Comparison of ENCODE assay signal across 8 mouse cellular contexts in genomic region chr15:102256431-102257201, GRCm38 (mm10). TPM values are rescaled to one million over a fixed set of nuclear protein-coding genes. Genes with fewer than 3 reads are reported as not detected.
DNase-seq lines count a peak whose midpoint lies in the region; ATAC-seq and TF ChIP-seq lines count a peak whose summit lies in the region.

No protein-coding gene starts in this region.

- WGBS in lung, postnatal 0 days, result 10% methylated on average over 21 of the region's 22 CpGs
- WGBS in hindbrain, embryonic 14.5 days, result 8% methylated on average over 22 of the region's 22 CpGs

- H3K36me3 ChIP-seq in lung, postnatal 0 days (ENCODE audit: insufficient read depth, low read length), result peaks cover 3% of the 10 kb centered on the region; the same call in 1 of the 2 replicates
- no peaks in the 10 kb centered on the region for H3K36me3 ChIP-seq in hindbrain, embryonic 14.5 days (replicated peaks; ENCODE audit: control insufficient read depth, insufficient read depth)
- peaks cover 4% of the 10 kb centered on the region for H3K36me3 ChIP-seq in myocyte (ENCODE audit: control insufficient read depth, insufficient read depth)

- no peak for ATAC-seq in lung, postnatal 0 days
- ATAC-seq in hindbrain, embryonic 14.5 days (ENCODE audit: low FRiP score), result no peak

- TF ChIP-seq CTCF in lung, postnatal 0 days (IDR thresholded peaks at IDR 0.05), result no peak

- peak overlapping the region; percentile 91 for H3K27ac ChIP-seq in lung, postnatal 0 days (ENCODE audit: low read length)
- peak overlapping the region; percentile 4; the same call in 1 of the 2 replicates for H3K27ac ChIP-seq in hindbrain, embryonic 14.5 days

- peaks cover 5% of the 10 kb centered on the region for H3K79me2 ChIP-seq in myocyte (ENCODE audit: control insufficient read depth, insufficient read depth)

- H3K9me3 ChIP-seq in lung, postnatal 0 days (ENCODE audit: low read length), result no peaks in the 10 kb centered on the region
- no peaks in the 10 kb centered on the region for H3K9me3 ChIP-seq in hindbrain, embryonic 14.5 days (ENCODE audit: control insufficient read depth, low read length)

- peak; percentile 31 to 78 for DNase-seq in adrenal gland, adult (ENCODE audit: inconsistent age in 2 of 2, low spot score in 1 of 2)
- DNase-seq in adrenal gland, adult 18-20 months (ENCODE audit: low spot score in 2 of 2), result no peak
- DNase-seq in lung, postnatal 0 days (ENCODE audit: low spot score), result no peak
- DNase-seq in lung, adult 18-20 months, result no peak
- DNase-seq in hindbrain, embryonic 14.5 days (ENCODE audit: low spot score), result no peak
- no peak for DNase-seq in adrenal gland, adult 8-10 months
- no peak for DNase-seq in layer of hippocampus, adult 9-11 months

- peak overlapping the region; percentile 92 for H3K4me2 ChIP-seq in lung, postnatal 0 days (replicated peaks; ENCODE audit: low read depth, low read length)
- H3K4me2 ChIP-seq in hindbrain, embryonic 14.5 days (replicated peaks), result peak overlapping the region; percentile 83
- H3K4me2 ChIP-seq in myocyte (ENCODE audit: low read depth), result peak overlapping the region; percentile 92

- no peaks in the 10 kb centered on the region for H3K27me3 ChIP-seq in lung, postnatal 0 days (replicated peaks; ENCODE audit: insufficient read depth, low read length)
- H3K27me3 ChIP-seq in hindbrain, embryonic 14.5 days (ENCODE audit: control insufficient read depth, insufficient read depth, low read length), result peaks cover 50% of the 10 kb centered on the region
- no peaks in the 10 kb centered on the region for H3K27me3 ChIP-seq in myocyte (ENCODE audit: control insufficient read depth, insufficient read depth, insufficient read length)

- TF ChIP-seq POLR2A in myocyte (IDR thresholded peaks at IDR 0.05; ENCODE audit: insufficient read length, low read depth), result no peak

- peaks cover 15% of the 10 kb centered on the region for H3K4me1 ChIP-seq in lung, postnatal 0 days (ENCODE audit: insufficient read depth, low read depth, low read length)
- H3K4me1 ChIP-seq in hindbrain, embryonic 14.5 days (replicated peaks; ENCODE audit: control insufficient read depth, insufficient read depth, low read length), result 0 out of 2 replicates have a peak, but pooled peaks cover 3% of the 10 kb centered on the region

- peak overlapping the region; percentile 4 for H3ac ChIP-seq in myocyte (ENCODE audit: control insufficient read depth, insufficient read length)

- H3K9ac ChIP-seq in lung, postnatal 0 days (replicated peaks; ENCODE audit: low read depth), result peak overlapping the region; percentile 76
- H3K9ac ChIP-seq in hindbrain, embryonic 14.5 days, result peak overlapping the region; percentile 65

- peak overlapping the region; percentile 69 for H3K4me3 ChIP-seq in lung, postnatal 0 days (ENCODE audit: low read depth, low read length)
- peak overlapping the region; percentile 52 for H3K4me3 ChIP-seq in hindbrain, embryonic 14.5 days (replicated peaks; ENCODE audit: low read length)
- H3K4me3 ChIP-seq in myocyte, result peak overlapping the region; percentile 52

- no peak for TF ChIP-seq EP300 in lung, postnatal 0 days (IDR thresholded peaks at IDR 0.05)

TF ChIP-seq in myocyte, 11 proteins besides CTCF, POLR2A, EP300 and RAD21:
- TF ChIP-seq CEBPB (IDR thresholded peaks at IDR 0.05; ENCODE audit: insufficient read depth, poor library complexity, severe bottlenecking) (no peak), TCF12 (IDR thresholded peaks at IDR 0.05; ENCODE audit: insufficient read depth, poor library complexity, severe bottlenecking) (no peak), MYOG (IDR thresholded peaks at IDR 0.05; ENCODE audit: control insufficient read depth in 1 of 3, insufficient read depth in 1 of 3, insufficient read length in 2 of 3, low read depth in 2 of 3) (no peak), SRF (IDR thresholded peaks at IDR 0.05; ENCODE audit: control insufficient read depth, insufficient read length, low read depth) (no peak), E2F4 (IDR thresholded peaks at IDR 0.05; ENCODE audit: insufficient read depth) (no peak), MAX (IDR thresholded peaks at IDR 0.05; ENCODE audit: low read depth) (no peak), POLR2AphosphoS2 (IDR thresholded peaks at IDR 0.05; ENCODE audit: insufficient read length, low read depth) (no peak), TCF3 (IDR thresholded peaks at IDR 0.05; ENCODE audit: insufficient read length, low read depth) (no peak)

RNA-seq across cellular contexts. Expression of gene Rarg, which starts 0.7 kb away (rescaled TPM):
- total RNA-seq in adrenal gland, adult 18-20 months (2021), result 10 to 100 TPM; 21.7 to 27.2 TPM
- 35.8 and 40.2 TPM in 2 replicates for polyA plus RNA-seq in lung, postnatal 0 days (2015; fragmentation: Nextera tagmentation; extraction: Ambion mirVana)
- polyA plus RNA-seq in hindbrain, embryonic 14.5 days (2014; fragmentation: Nextera tagmentation; extraction: Ambion mirVana), result 6.2 and 6.7 TPM in 2 replicates
- 63.8 TPM for polyA plus RNA-seq in myocyte (2012; fragmentation: generic; extraction: Trizol)
- 10 to 100 TPM; 19.9 to 43.0 (median 34.4) TPM for total RNA-seq in adrenal gland, adult 8-10 months (2022)

RNA-seq across cellular contexts. Expression of gene Gm9918, which starts 13.7 kb away (rescaled TPM):
- total RNA-seq in adrenal gland, adult 18-20 months (2021), result under 1 TPM in 1 of 2 experiments, not detected in 1; 0.13 TPM
- polyA plus RNA-seq in lung, postnatal 0 days (2015; fragmentation: Nextera tagmentation; extraction: Ambion mirVana), result 0.13 and 0.36 TPM in 2 replicates
- not detected in 2 replicates for polyA plus RNA-seq in hindbrain, embryonic 14.5 days (2014; fragmentation: Nextera tagmentation; extraction: Ambion mirVana)
- polyA plus RNA-seq in myocyte (2012; fragmentation: generic; extraction: Trizol), result not detected
- under 1 TPM in 2 of 4 experiments, not detected in 2; 0.24 to 0.31 TPM for total RNA-seq in adrenal gland, adult 8-10 months (2022)

RNA-seq across cellular contexts. Expression of gene Mfsd5, which starts 22.6 kb away (rescaled TPM):
- 10 to 100 TPM; 32.6 to 35.2 TPM for total RNA-seq in adrenal gland, adult 18-20 months (2021)
- 70.4 and 72.7 TPM in 2 replicates for polyA plus RNA-seq in lung, postnatal 0 days (2015; fragmentation: Nextera tagmentation; extraction: Ambion mirVana)
- 60.6 and 61.8 TPM in 2 replicates for polyA plus RNA-seq in hindbrain, embryonic 14.5 days (2014; fragmentation: Nextera tagmentation; extraction: Ambion mirVana)
- 83.3 TPM for polyA plus RNA-seq in myocyte (2012; fragmentation: generic; extraction: Trizol)
- 10 to 100 TPM; 37.1 to 45.4 (median 39.5) TPM for total RNA-seq in adrenal gland, adult 8-10 months (2022)

RNA-seq across cellular contexts. Expression of gene Itgb7, which starts 24.9 kb away (rescaled TPM):
- total RNA-seq in adrenal gland, adult 18-20 months (2021), result 1 to 10 TPM; 4.1 to 7.4 TPM
- polyA plus RNA-seq in lung, postnatal 0 days (2015; fragmentation: Nextera tagmentation; extraction: Ambion mirVana), result 3.6 and 4.3 TPM in 2 replicates
- 0.22 and 1.1 TPM in 2 replicates for polyA plus RNA-seq in hindbrain, embryonic 14.5 days (2014; fragmentation: Nextera tagmentation; extraction: Ambion mirVana)
- 2.0 TPM for polyA plus RNA-seq in myocyte (2012; fragmentation: generic; extraction: Trizol)
- 1 to 10 TPM; 2.7 to 7.9 (median 5.4) TPM for total RNA-seq in adrenal gland, adult 8-10 months (2022)

RNA-seq across cellular contexts. Expression of gene Espl1, which starts 39.5 kb away (rescaled TPM):
- 1 to 10 TPM; 1.3 to 1.9 TPM for total RNA-seq in adrenal gland, adult 18-20 months (2021)
- 0.99 and 1.4 TPM in 2 replicates for polyA plus RNA-seq in lung, postnatal 0 days (2015; fragmentation: Nextera tagmentation; extraction: Ambion mirVana)
- polyA plus RNA-seq in hindbrain, embryonic 14.5 days (2014; fragmentation: Nextera tagmentation; extraction: Ambion mirVana), result 6.8 and 7.0 TPM in 2 replicates
- polyA plus RNA-seq in myocyte (2012; fragmentation: generic; extraction: Trizol), result 16.7 TPM
- 1 to 10 TPM; 1.4 to 5.3 (median 2.3) TPM for total RNA-seq in adrenal gland, adult 8-10 months (2022)

Comparison
In these comparisons a context has a peak if more than half of its experiments do, and no peak if none do; other contexts are left out.
1. DNase-seq: peak in adrenal gland, adult (2 of 2); none in adrenal gland, adult 18-20 months (0 of 2), lung, postnatal 0 days (single experiment), lung, adult 18-20 months (0 of 2), hindbrain, embryonic 14.5 days (single experiment), adrenal gland, adult 8-10 months (single experiment) and layer of hippocampus, adult 9-11 months (single experiment).
2. Peak in every context shown above with its lines, with median percentiles within 50 percentile points of each other: H3K4me2 ChIP-seq and H3K4me3 ChIP-seq.